Mouse (Mus musculus) stomach, postnatal 0 days (tissue): ENCODE measurements around the gene Spp2. TPM values are rescaled to one million over a fixed set of nuclear protein-coding genes. Genes with fewer than 3 reads are reported as not detected.
A peak's percentile ranks its signal among the peaks of the same experiment; 100 is the strongest.

Source experiments
- ATAC-seq: fragments of 200-750 bp; cut with Nextera tagmentation; 2 replicates; pipeline ENCODE4 v1.8.0; 2017; ENCODE audit not compliant: low FRiP score, low TSS enrichment
- DNase-seq: peaks from one replicate; pipeline ENCODE4 v3.0.0-alpha.2; 2016; ENCODE audit warnings: low spot score
- H3K27ac ChIP-seq: fragments of 300-500 bp; sonication (generic); replicated peaks from 2 replicates; pipeline ENCODE4 v1.5.1; 2014; ENCODE audit warnings: mild to moderate bottlenecking, control low read depth
- H3K27me3 ChIP-seq: fragments of 300-500 bp; sonication (generic); 2 replicates; pipeline ENCODE4 v1.6.1; 2014; ENCODE audit warnings: low read length; ENCODE audit not compliant: control insufficient read depth, insufficient read depth
- H3K36me3 ChIP-seq: fragments of 300-500 bp; sonication (generic); 2 replicates; pipeline ENCODE4 v1.6.1; 2014; ENCODE audit warnings: low read length, mixed read lengths; ENCODE audit not compliant: control insufficient read depth, insufficient read depth
- H3K4me1 ChIP-seq: fragments of 300-500 bp; sonication (generic); replicated peaks from 2 replicates; pipeline ENCODE4 v1.6.1; 2014; ENCODE audit warnings: antibody characterized with exemption; ENCODE audit not compliant: control insufficient read depth, insufficient read depth
- H3K4me2 ChIP-seq: fragments of 300-500 bp; sonication (generic); replicated peaks from 2 replicates; pipeline ENCODE4 v1.6.1; 2014; ENCODE audit warnings: low read depth, mild to moderate bottlenecking, control low read depth, moderate library complexity
- H3K4me3 ChIP-seq: fragments of 300-500 bp; sonication (generic); 2 replicates; pipeline ENCODE4 v1.5.1; 2014; ENCODE audit warnings: low read depth, low read length, control low read depth
- H3K9ac ChIP-seq: fragments of 300-500 bp; sonication (generic); 2 replicates; pipeline ENCODE4 v1.6.1; 2014; ENCODE audit warnings: mild to moderate bottlenecking, low read length, control low read depth, mixed read lengths
- H3K9me3 ChIP-seq: fragments of 300-500 bp; sonication (generic); 2 replicates; pipeline ENCODE4 v1.6.1; 2016; ENCODE audit warnings: low read length; ENCODE audit not compliant: control insufficient read depth
- CTCF ChIP-seq: IDR thresholded peaks from 2 replicates; pipeline ENCODE4 v1.5.1; 2016; ENCODE audit warnings: antibody characterized with exemption, low read depth, mild to moderate bottlenecking, moderate library complexity
- EP300 ChIP-seq: optimal IDR thresholded peaks from 2 replicates; pipeline ENCODE3; 2016; ENCODE audit warnings: antibody characterized with exemption
- WGBS: fragments of 180-500 bp; shearing (Covaris S2); extraction: QIAGEN DNeasy Blood & Tissue Kit; methylation state at CpG from one replicate; pipeline ENCODE4 v1.1.7; 2014; 5-methylcytosine and 5-hydroxymethylcytosine counted together
- polyA plus RNA-seq: library from polyadenylated mRNA; unstranded; fragments of >200 nt; fragmentation: Nextera tagmentation; extraction: Ambion mirVana; gene quantifications from 2 replicates; pipeline ENCODE4 v1.2.1, GENCODE M21; 2015

Spp2 gene
- polyA plus RNA-seq: 0.93 and 1.8 TPM in 2 replicates

GRCm38 (mm10) chr1:88406807-88407198 lies at the start of gene Spp2:
Gene Spp2, plus strand, starts transcription at chr1:88406961.
- no peak within 1 kb of the TSS for H3K27ac ChIP-seq
- no peak within 1 kb of the TSS for H3K4me2 ChIP-seq
- 57% methylated on average over 5 of the region's 5 CpGs for WGBS
- DNase-seq (no peak), ATAC-seq (no peak)
- no peak within 1 kb of the TSS for H3K9ac ChIP-seq
- no peaks in the 10 kb centered on the region for H3K9me3 ChIP-seq
- no peak within 1 kb of the TSS for H3K4me3 ChIP-seq
- no peaks in the 10 kb centered on the region for H3K27me3 ChIP-seq
- H3K36me3 ChIP-seq: no peaks in the 10 kb centered on the region
- H3K4me1 ChIP-seq: no peaks in the 10 kb centered on the region
- TF ChIP-seq EP300 (no peak), CTCF (no peak)

- no peak overlapping the region for H3K27ac ChIP-seq
- 59% methylated on average over 6 of the region's 6 CpGs for WGBS
- peak; percentile 74 for DNase-seq
Measured at GRCm38 (mm10) chr1:88357458-88358090, 49.2 kb upstream of the Spp2 start.

GRCm38 (mm10) chr1:88358102-88358654 lies 48.6 kb upstream of the Spp2 start:
- DNase-seq: no peak
- H3K9me3 ChIP-seq: no peaks in the 10 kb centered on the region
- TF ChIP-seq CTCF (no peak), EP300 (no peak)
- H3K36me3 ChIP-seq: no peaks in the 10 kb centered on the region
- no peak overlapping the region for H3K9ac ChIP-seq
- H3K4me3 ChIP-seq: no peak overlapping the region
- H3K4me2 ChIP-seq: no peak overlapping the region
- no peak overlapping the region for H3K27ac ChIP-seq
- H3K4me1 ChIP-seq: no peaks in the 10 kb centered on the region
- H3K27me3 ChIP-seq: no peaks in the 10 kb centered on the region
- WGBS: 81% methylated on average over 7 of the region's 7 CpGs
- peak; percentile 9; the same call in 1 of the 2 replicates for ATAC-seq

More at GRCm38 (mm10) chr1:88357458-88358090, 49.2 kb upstream of the Spp2 start:
- Histone ChIP-seq H3K4me1 (no peaks in the 10 kb centered on the region), H3K9ac (no peak overlapping the region), H3K4me2 (no peak overlapping the region), H3K36me3 (no peaks in the 10 kb centered on the region), H3K9me3 (no peaks in the 10 kb centered on the region), H3K4me3 (no peak overlapping the region), H3K27me3 (no peaks in the 10 kb centered on the region)
- ATAC-seq: peak; percentile 80
- no peak for TF ChIP-seq EP300
- TF ChIP-seq CTCF: peak; percentile 92

- no peaks in the 10 kb centered on the region for H3K9me3 ChIP-seq
- ATAC-seq (no peak), DNase-seq (no peak)
- no peak overlapping the region for H3K4me3 ChIP-seq
- no peaks in the 10 kb centered on the region for H3K27me3 ChIP-seq
- H3K9ac ChIP-seq: no peak overlapping the region
- H3K36me3 ChIP-seq: no peaks in the 10 kb centered on the region
- no peaks in the 10 kb centered on the region for H3K4me1 ChIP-seq
- H3K27ac ChIP-seq: no peak overlapping the region
- no peak overlapping the region for H3K4me2 ChIP-seq
- TF ChIP-seq CTCF: no peak
- TF ChIP-seq EP300: no peak
- WGBS: 70% methylated on average over 4 of the region's 4 CpGs
Measured at GRCm38 (mm10) chr1:88361085-88361484, 45.7 kb upstream of the Spp2 start.

- Histone ChIP-seq H3K9me3 (no peaks in the 10 kb centered on the region), H3K9ac (no peak overlapping the region), H3K36me3 (no peaks in the 10 kb centered on the region), H3K27ac (no peak overlapping the region), H3K27me3 (no peaks in the 10 kb centered on the region), H3K4me1 (no peaks in the 10 kb centered on the region), H3K4me3 (no peak overlapping the region), H3K4me2 (no peak overlapping the region)
- ATAC-seq: no peak
- TF ChIP-seq EP300 (no peak), CTCF (peak; percentile 34; the same call in 1 of the 2 replicates)
- no peak for DNase-seq
- WGBS: 76% methylated on average over 11 of the region's 11 CpGs
Measured at GRCm38 (mm10) chr1:88366881-88367644, 39.7 kb upstream of the Spp2 start.
